Mouse (Mus musculus): ENCODE measurements around the gene Pak2. TPM values are rescaled to one million over a fixed set of nuclear protein-coding genes. Genes with fewer than 3 reads are reported as not detected.

The Pak2 gene
- polyA plus RNA-seq, 1 experiment = 61.3 TPM

- H3K4me3 ChIP-seq (ENCODE audit: insufficient read depth, low read length) = no peak overlapping the region
- peaks cover 12% of the 10 kb centered on the region for H3K4me1 ChIP-seq (ENCODE audit: control insufficient read depth, insufficient read depth, low read length)
- TF ChIP-seq CTCF (IDR thresholded peaks at IDR 0.05; ENCODE audit: borderline replicate concordance, insufficient read depth, low read length) = no peak
- TF ChIP-seq POLR2A (IDR thresholded peaks at IDR 0.05; ENCODE audit: low read depth, low read length) = no peak
- H3K27ac ChIP-seq (ENCODE audit: insufficient read depth, low read length) = peak overlapping the region; percentile 58; the same call in 1 of the 2 replicates
Measured at GRCm38 (mm10) chr16:32068389-32069300, 10.5 kb downstream of the Pak2 start.

GRCm38 (mm10) chr16:32066899-32067298 is 12.2 kb downstream of the Pak2 start:
- H3K4me1 ChIP-seq (ENCODE audit: control insufficient read depth, insufficient read depth, low read length) = peaks cover 12% of the 10 kb centered on the region
- H3K27ac ChIP-seq (ENCODE audit: insufficient read depth, low read length) = no peak overlapping the region
- TF ChIP-seq POLR2A (IDR thresholded peaks at IDR 0.05; ENCODE audit: low read depth, low read length) (no peak), CTCF (IDR thresholded peaks at IDR 0.05; ENCODE audit: borderline replicate concordance, insufficient read depth, low read length) (no peak)
- H3K4me3 ChIP-seq (ENCODE audit: insufficient read depth, low read length) = no peak overlapping the region

- Histone ChIP-seq H3K27ac (ENCODE audit: insufficient read depth, low read length) (no peak overlapping the region), H3K4me1 (ENCODE audit: control insufficient read depth, insufficient read depth, low read length) (peaks cover 14% of the 10 kb centered on the region), H3K4me3 (ENCODE audit: insufficient read depth, low read length) (no peak overlapping the region)
- TF ChIP-seq POLR2A (IDR thresholded peaks at IDR 0.05; ENCODE audit: low read depth, low read length) (no peak), CTCF (IDR thresholded peaks at IDR 0.05; ENCODE audit: borderline replicate concordance, insufficient read depth, low read length) (no peak)
Measured at GRCm38 (mm10) chr16:32063900-32064299, 15.2 kb downstream of the Pak2 start.

GRCm38 (mm10) chr16:32062226-32062625 is 16.9 kb downstream of the Pak2 start:
- Histone ChIP-seq H3K4me1 (ENCODE audit: control insufficient read depth, insufficient read depth, low read length) (peaks cover 13% of the 10 kb centered on the region), H3K4me3 (ENCODE audit: insufficient read depth, low read length) (no peak overlapping the region), H3K27ac (ENCODE audit: insufficient read depth, low read length) (no peak overlapping the region)
- TF ChIP-seq POLR2A (IDR thresholded peaks at IDR 0.05; ENCODE audit: low read depth, low read length) = no peak
- TF ChIP-seq CTCF (IDR thresholded peaks at IDR 0.05; ENCODE audit: borderline replicate concordance, insufficient read depth, low read length) = no peak

GRCm38 (mm10) chr16:32059840-32060523 is 19.2 kb downstream of the Pak2 start:
- Histone ChIP-seq H3K4me3 (ENCODE audit: insufficient read depth, low read length) (no peak overlapping the region), H3K4me1 (ENCODE audit: control insufficient read depth, insufficient read depth, low read length) (peaks cover 11% of the 10 kb centered on the region), H3K27ac (ENCODE audit: insufficient read depth, low read length) (no peak overlapping the region)
- TF ChIP-seq CTCF (IDR thresholded peaks at IDR 0.05; ENCODE audit: borderline replicate concordance, insufficient read depth, low read length) (no peak), POLR2A (IDR thresholded peaks at IDR 0.05; ENCODE audit: low read depth, low read length) (no peak)

DNA sequence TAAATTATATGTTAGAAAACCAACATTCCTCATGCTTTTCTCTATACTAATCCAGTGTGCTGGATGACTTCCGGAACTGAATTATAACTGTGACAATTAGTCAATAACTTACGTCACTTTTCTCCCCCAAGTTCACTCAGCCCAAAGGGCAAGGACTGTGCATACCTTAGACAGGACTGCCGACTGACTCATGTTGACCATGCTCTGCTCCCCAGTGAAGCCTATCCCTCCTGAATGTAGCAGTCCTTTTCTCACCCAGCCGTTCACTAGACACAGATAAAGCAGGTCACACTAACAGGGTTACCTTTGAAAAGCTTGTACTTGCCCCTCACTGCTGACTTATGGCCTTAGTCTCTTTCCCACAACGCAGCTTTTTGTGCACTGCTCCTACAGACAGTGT is 20.3 kb downstream of the Pak2 start:
- no peak overlapping the region for H3K27ac ChIP-seq (ENCODE audit: insufficient read depth, low read length)
- peaks cover 9% of the 10 kb centered on the region for H3K4me1 ChIP-seq (ENCODE audit: control insufficient read depth, insufficient read depth, low read length)
- TF ChIP-seq CTCF (IDR thresholded peaks at IDR 0.05; ENCODE audit: borderline replicate concordance, insufficient read depth, low read length) = no peak
- no peak for TF ChIP-seq POLR2A (IDR thresholded peaks at IDR 0.05; ENCODE audit: low read depth, low read length)
- H3K4me3 ChIP-seq (ENCODE audit: insufficient read depth, low read length) = no peak overlapping the region

DNA sequence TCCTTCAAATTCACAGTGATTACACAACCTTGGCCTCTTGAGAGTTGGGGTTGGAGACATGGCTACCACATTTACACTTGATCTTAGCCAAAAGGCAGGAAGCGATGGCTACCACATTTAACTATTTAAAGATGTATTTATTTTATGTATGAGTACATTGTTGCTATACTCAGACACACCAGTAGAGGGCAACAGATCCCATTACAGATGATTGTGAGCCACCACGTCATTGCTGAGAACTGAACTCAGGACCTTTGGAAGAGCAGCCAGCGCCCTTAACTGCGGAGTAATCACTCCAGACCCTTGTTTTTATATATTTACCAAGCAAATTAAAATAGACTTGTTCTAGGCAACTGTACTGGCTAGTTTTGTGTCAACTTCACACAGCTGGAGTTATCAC is 36.8 kb downstream of the Pak2 start:
- H3K27ac ChIP-seq (ENCODE audit: insufficient read depth, low read length) = no peak overlapping the region
- no peaks in the 10 kb centered on the region for H3K4me1 ChIP-seq (ENCODE audit: control insufficient read depth, insufficient read depth, low read length)
- H3K4me3 ChIP-seq (ENCODE audit: insufficient read depth, low read length) = no peak overlapping the region
- TF ChIP-seq CTCF (IDR thresholded peaks at IDR 0.05; ENCODE audit: borderline replicate concordance, insufficient read depth, low read length) (no peak), POLR2A (IDR thresholded peaks at IDR 0.05; ENCODE audit: low read depth, low read length) (no peak)

DNA sequence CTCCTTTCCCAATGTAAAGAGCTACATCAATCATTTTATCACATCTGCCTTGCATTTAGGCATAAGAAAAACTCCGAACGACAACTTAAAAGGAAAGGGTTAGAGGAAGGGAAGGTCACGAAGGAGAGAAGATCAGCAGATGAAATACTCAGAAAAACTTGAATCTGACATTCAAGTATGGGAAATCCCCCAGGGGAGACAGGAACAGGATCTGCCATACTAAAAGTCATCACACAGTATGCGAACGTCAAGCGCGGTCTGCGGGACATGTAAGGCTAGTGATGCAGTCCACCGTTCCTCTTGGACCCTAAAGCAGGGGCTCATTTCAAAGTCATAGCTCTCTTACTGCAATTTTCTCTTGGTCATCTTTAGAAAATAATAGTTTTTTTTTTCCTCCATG is 59.5 kb downstream of the Pak2 start:
- Histone ChIP-seq H3K4me1 (ENCODE audit: control insufficient read depth, insufficient read depth, low read length) (no peaks in the 10 kb centered on the region), H3K4me3 (ENCODE audit: insufficient read depth, low read length) (no peak overlapping the region), H3K27ac (ENCODE audit: insufficient read depth, low read length) (no peak overlapping the region)
- TF ChIP-seq CTCF (IDR thresholded peaks at IDR 0.05; ENCODE audit: borderline replicate concordance, insufficient read depth, low read length) (no peak), POLR2A (IDR thresholded peaks at IDR 0.05; ENCODE audit: low read depth, low read length) (no peak)

DNA sequence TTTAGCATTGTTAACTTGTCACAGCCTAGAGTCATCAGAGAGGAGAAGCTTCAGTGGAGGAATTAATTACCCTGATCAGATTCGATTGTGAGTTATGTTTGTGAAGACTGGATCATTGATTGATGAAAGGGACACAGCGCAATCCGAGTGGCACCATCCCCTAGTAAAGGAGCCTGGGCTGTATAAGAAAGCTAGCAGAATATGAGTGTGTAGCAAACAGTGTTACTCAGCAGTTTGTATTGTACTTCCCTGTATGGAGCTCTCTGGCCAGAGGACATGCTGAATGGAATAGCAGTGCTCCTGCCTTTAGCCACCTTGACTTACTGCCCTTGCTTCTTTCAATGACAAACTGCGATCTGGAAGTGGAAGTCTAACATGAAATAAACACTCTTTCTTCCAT is 68.8 kb downstream of the Pak2 start:
- Histone ChIP-seq H3K4me3 (ENCODE audit: insufficient read depth, low read length) (no peak overlapping the region), H3K4me1 (ENCODE audit: control insufficient read depth, insufficient read depth, low read length) (no peaks in the 10 kb centered on the region), H3K27ac (ENCODE audit: insufficient read depth, low read length) (no peak overlapping the region)
- no peak for TF ChIP-seq CTCF (IDR thresholded peaks at IDR 0.05; ENCODE audit: borderline replicate concordance, insufficient read depth, low read length)
- TF ChIP-seq POLR2A (IDR thresholded peaks at IDR 0.05; ENCODE audit: low read depth, low read length) = no peak

- Histone ChIP-seq H3K27ac (ENCODE audit: insufficient read depth, low read length) (no peak overlapping the region), H3K4me3 (ENCODE audit: insufficient read depth, low read length) (no peak overlapping the region), H3K4me1 (ENCODE audit: control insufficient read depth, insufficient read depth, low read length) (no peaks in the 10 kb centered on the region)
- TF ChIP-seq POLR2A (IDR thresholded peaks at IDR 0.05; ENCODE audit: low read depth, low read length) (peak; percentile 38; the same call in 1 of the 2 replicates), CTCF (IDR thresholded peaks at IDR 0.05; ENCODE audit: borderline replicate concordance, insufficient read depth, low read length) (no peak)
Measured at GRCm38 (mm10) chr16:32009913-32010312, 69.2 kb downstream of the Pak2 start.

Data from embryonic fibroblast, embryonic 13.5 days (primary cell).